Mouse (Mus musculus) ES-CJ7 (cell line): Measurements from ENCODE around the gene Tgfbi.

ENCODE experiments used
- DNase-seq: peaks from one replicate; pipeline ENCODE4 v3.0.0; 2011; ENCODE audit warnings: low read depth, low spot score

Gene Tgfbi

GRCm38 (mm10) chr13:56609103-56609856, at the start of gene Tgfbi:
Gene Tgfbi, plus strand, starts transcription at chr13:56609523.
- DNase-seq: peak; percentile 20

DNA sequence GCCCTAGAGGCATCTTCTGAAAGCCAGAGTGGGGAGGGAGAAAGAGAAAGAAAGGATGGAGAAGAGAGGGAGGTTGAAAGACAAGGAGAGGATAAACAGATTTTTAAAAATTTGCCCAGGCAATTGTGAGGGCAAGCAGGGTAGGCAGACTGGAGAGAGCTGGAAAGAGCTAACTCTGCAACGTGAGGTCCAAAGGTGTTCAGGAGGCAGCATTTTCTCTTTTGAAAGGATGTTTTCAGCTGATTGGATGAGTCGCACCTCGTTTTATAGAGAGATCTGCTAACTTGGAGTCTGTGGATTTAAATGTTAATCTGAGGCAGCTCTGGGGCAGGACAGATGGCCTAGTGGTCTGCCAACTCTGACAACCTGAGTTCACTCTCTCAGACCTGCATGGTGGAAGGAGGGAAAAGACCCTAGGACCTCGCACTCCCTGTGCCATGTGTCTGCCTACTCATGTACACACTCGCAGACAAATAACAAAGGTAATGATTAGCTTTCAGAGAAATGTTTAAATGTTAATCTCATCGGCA, 49.4 kb upstream of the Tgfbi start:
- DNase-seq: no peak

DNA sequence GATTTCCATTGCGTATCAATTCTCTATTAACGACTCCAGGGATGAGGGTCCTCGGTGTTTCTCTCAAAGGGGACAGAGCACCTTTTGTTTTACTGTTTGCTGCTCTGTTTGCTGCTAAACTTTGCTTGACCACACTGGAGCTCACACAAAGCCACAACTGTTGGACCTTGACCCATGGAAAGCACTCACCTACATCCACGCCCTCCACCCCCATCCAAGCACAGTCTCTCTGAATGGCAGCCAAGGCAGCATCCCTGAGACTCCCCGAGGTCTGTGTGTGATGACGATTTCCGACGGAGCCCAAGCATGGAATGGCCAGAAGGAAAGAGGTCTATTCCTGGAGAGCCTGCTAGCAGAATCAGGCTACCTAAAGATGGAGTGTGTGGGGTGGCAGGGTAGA, 48.2 kb upstream of the Tgfbi start:
- no peak for DNase-seq

DNA sequence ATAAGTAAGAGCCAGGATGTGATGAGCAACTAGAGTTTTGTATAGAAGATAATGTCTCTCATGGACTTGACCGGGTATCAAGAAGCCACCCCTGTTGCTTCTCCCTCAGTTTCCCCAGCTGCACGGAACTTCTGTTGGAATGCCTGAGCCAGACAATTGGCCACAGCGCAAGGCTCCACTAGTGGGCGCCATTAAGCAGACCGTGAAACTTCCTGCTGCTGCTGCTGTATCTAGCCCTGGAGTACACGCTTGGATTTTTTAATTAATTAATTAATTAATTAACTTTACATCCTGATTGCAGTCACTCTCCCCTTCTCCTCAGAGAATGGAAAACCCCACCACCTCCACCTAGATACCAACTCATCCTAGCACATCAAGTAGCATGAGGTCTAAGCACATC, 46.2 kb upstream of the Tgfbi start:
- DNase-seq: peak; percentile 36

- no peak for DNase-seq
Observed at GRCm38 (mm10) chr13:56566336-56566735, 43.0 kb upstream of the Tgfbi start.

DNA sequence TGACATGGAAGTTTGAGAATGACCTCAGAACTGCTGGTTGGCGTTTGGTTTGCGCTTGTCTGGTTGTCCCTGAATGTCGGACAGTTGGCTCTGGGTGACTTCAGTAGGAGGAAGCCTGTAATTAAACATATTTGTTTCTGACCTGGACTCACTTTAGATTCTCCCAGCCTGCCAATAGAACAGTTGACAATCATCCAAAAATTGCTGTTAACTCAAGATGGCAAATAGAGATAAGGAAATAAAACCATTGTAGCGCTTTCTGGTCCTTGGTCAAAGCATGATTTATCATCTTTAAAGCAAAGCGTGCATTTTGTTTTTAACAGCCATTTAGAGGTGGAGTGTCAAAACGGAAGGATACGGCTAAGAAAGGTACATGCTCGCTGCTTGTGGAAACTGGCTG, 37.7 kb upstream of the Tgfbi start:
- no peak for DNase-seq

DNA sequence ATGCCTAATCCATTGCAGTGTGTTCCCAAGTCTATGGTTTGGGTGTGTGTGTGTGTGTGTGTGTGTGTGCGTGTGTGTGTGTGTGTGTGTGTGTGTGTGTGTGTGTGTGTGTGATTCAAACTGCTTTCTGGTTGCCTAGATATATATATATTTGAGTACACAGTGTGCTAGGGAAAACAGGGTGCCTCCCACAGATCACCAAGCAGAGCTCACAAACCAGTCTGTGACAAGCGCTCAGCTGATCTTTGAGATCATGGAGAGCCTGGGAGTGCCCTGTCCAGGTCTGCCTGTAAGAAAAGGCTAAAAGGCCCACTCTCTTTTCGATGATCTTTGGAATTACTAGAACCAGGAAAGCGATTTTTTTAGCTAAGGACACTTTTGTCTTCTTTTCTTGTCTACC, 34.2 kb upstream of the Tgfbi start:
- no peak for DNase-seq

- peak; percentile 87 for DNase-seq
Observed at GRCm38 (mm10) chr13:56575701-56576321, 33.5 kb upstream of the Tgfbi start.

- no peak for DNase-seq
Observed at GRCm38 (mm10) chr13:56578097-56578496, 31.2 kb upstream of the Tgfbi start.

DNA sequence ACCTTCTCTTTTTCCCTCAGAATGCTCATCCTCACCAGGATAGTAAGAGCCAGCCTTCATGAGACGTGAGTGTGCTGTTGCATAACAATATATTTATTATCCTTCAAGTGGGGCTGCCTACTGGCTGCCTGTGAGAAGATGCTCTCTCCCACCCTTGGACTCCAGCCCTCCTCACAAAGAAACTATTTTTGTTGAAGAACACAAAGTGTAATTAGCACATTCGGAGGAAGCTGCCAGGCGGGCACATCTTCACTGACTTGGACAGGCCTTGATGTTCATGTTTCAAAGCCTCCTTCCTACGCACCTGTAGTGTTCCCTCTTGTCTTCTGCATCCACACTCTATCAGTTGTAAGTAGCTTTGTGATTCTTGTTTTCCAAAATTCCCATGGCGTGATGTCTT, 28.9 kb upstream of the Tgfbi start:
- no peak for DNase-seq

GRCm38 (mm10) chr13:56581512-56581911, 27.8 kb upstream of the Tgfbi start:
- peak; percentile 43 for DNase-seq

DNA sequence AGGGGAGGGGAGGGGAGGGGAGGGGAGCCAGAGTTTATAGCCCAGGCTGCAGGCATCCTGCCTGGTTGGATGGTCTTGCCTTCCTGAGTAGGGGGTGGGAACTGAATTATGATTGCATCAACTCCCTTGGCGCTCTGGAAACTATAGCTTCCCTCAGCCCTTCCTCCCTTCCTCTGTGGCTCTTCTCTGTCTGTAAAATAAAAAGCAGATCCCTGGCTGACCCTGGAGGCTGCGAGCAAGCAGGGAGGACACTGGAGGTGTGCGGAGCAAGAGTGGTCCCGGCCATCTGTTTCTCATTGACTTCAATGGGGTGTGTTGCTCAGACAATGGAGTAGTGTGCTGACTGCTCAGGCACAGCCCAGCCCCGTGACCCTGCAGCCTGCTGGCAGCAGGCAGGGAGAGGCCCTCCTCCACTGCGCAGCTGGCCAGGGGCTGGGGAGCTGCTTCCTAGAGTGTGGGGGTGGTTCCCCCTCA, 27.3 kb upstream of the Tgfbi start:
- peak; percentile 72 for DNase-seq

GRCm38 (mm10) chr13:56582720-56583119, 26.6 kb upstream of the Tgfbi start:
- no peak for DNase-seq

DNA sequence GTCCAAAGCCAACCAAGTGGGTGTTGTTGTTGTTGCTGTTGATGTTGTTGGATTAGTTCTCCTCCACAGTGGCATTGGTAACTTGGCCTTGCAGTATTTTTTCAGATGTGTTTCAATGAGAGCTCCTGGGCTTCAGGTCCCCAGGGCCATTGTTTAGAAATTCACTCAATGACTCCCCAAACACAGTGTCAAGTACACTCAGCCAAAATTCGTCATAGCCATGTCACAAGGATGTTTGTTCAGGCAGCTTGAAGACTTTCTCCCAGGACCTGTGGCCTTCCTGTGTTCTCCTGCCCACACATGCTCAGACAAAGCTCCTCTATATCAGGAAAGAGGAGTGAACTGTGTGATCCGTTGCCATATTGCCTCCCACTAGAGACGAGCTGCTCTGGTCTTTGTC, 23.3 kb upstream of the Tgfbi start:
- no peak for DNase-seq

DNA sequence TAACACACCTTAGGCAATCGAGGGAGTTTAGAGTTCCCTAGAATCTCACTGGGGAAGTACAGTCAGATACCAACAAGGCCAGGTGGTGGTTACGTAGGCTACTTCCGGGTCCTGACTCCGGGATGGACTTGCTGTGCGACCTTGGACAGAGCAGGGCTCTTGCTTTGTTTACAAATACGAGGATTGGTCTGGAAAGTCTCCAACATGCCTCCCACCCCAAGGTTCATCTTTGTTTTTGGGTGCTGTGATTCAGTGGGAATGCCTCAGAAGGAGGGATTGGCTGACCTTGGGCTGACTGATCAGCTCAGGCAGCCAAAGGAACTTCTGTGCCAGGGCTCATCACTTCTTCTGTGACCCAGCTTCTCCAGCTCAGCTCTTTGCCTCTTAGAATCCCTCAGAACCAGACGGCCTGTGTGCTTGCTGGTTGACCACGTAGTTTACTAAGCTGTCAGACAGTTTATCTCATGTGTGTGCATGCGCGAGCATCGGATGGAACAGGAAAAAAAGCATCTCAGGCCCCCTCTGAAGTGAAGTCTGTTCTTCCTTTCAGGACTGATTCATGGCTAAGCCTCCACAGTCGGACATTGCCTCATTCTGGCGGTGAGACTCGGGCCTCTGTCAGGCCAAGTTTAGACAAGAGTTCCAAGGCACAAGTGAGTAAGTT, 20.7 kb upstream of the Tgfbi start:
- DNase-seq: no peak

GRCm38 (mm10) chr13:56590202-56590601, 19.1 kb upstream of the Tgfbi start:
- DNase-seq: no peak

GRCm38 (mm10) chr13:56591191-56591590, 18.1 kb upstream of the Tgfbi start:
- no peak for DNase-seq

- DNase-seq: no peak
Observed at GRCm38 (mm10) chr13:56591939-56592338, 17.4 kb upstream of the Tgfbi start.

DNA sequence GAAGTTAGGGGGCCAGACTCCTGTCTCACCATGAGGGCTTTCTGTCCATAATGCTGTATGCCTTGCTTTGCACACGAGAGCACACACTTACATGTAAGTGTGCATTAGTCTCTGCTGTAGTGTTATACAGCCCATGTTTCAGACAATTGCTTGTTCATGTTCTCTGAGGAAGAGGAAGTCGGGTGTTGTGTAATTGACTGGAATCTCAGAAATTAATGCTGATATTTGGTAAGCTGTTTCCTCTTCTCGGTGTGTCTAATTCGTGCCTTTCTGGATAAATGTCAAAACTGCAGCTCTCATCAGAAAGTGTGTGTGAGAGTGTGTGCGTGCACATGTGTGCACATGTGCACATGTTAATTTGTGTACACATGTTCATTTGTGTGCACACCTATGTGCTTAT, 16.1 kb upstream of the Tgfbi start:
- DNase-seq: no peak

DNA sequence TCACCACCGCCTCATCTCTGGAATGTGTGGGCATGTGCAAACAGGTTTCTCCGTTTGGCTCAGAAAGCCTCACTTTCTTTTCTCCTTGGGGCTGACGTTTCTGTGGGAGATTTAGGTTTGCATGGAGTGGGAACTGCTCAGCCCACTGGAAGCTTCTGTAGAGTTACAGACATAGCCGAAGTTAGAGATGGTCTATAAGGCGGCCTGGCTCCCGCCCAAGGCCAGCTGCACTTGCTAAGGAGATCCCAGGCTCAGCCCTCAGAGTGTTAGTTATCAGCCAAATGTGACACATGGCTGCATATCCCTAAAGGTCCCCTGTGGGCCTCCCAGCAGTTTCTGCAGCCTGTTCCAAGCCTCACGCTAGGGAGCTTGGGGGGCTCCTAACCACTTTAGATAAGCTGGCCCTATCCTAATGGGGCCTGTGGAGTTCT, 15.3 kb upstream of the Tgfbi start:
- DNase-seq: no peak

- DNase-seq: no peak
Observed at GRCm38 (mm10) chr13:56595246-56595645, 14.1 kb upstream of the Tgfbi start.

GRCm38 (mm10) chr13:56597296-56597695, 12.0 kb upstream of the Tgfbi start:
- DNase-seq: no peak
